Mouse (Mus musculus) megakaryocyte-erythroid progenitor cell, adult 5-6 weeks (primary cell): ENCODE data around the gene Runx1. TPM values are rescaled to one million over a fixed set of nuclear protein-coding genes. Genes with fewer than 3 reads are reported as not detected.

Experiments
- ATAC-seq: replicated peaks from 2 replicates; pipeline ENCODE4 v1.8.0; 2016; ENCODE audit warnings: mild to moderate bottlenecking, inconsistent platforms; ENCODE audit not compliant: severe bottlenecking, poor library complexity, low FRiP score, low TSS enrichment
- total RNA-seq, 2 experiments: library from RNA; stranded (forward) in 1 of 2; stranded (reverse) in 1 of 2; fragments of 200-1000, 215-1000 nt in 1 of 2; fragments of >200 nt in 1 of 2; fragmentation: Nextera tagmentation in 1 of 2; gene quantifications; 2 replicates each; pipeline ENCODE4 v1.2.3; 2014 to 2017

Runx1 gene
- total RNA-seq, 2 experiments from 2014 or later, result 16.4 to 84.1 TPM

DNA sequence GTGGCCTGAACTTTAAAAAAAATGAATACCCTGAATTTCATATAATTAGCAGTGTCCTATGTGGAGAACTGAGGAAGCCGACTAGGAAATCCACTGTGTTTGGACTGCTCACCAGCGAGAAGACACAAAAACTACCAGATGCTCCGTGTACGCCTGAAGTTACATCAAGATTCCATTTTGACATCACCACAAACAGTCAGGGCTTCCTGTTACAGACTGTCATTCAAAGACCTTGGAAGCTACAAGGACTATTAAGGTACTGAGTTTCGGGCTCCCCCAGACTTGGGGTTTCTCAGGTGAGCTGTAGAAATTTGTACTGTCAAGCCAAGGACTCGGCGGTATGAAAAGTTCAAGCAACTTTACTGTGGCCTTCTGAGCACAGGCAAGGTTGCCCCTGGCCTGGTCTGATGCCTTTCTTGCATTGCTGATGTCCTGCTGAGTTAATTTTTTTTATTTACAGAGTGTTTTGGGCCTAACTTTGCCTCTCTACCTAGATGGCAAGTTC lies 22.8 kb downstream of the Runx1 start:
- ATAC-seq, result no peak

DNA sequence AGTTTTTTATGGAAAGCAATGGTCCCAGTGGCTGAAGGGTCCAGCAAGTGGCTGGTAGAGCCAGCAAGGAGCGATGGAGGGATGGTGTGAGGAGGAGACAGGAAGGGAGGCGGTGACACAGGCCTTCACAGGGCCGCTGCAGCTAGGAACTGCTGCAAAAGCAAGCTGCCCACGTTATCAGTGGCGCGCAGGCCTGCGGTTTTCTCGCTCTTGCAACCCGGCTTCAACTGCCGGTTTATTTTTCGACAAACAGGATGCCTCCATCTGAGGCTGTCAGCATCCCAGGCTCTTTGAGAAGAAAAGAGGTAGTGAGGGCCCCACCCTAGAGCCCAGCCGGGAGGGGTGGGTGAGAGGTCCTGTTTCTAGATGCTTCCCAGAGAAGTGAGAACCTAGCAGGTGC lies 24.4 kb downstream of the Runx1 start:
- peak; percentile 90 for ATAC-seq

DNA sequence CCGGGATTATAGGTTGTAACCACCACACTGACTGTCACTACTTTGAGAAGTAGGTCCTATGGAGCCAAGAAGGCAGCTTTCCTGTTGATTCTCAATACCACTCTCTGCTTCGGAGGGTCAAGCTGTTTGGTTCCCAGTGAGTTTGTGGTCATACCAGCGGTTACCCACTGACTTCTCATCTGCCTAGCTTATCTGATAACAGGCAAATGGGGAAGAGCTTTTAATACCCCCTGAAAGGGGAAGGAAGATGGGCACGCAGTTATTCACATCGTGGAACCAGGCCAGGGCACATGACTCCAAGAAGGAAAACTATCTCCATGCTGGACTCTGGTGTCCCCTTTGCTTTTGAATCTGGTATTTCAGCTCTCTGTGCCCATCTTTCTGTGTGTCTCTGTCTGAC lies 25.1 kb downstream of the Runx1 start:
- ATAC-seq, result no peak

DNA sequence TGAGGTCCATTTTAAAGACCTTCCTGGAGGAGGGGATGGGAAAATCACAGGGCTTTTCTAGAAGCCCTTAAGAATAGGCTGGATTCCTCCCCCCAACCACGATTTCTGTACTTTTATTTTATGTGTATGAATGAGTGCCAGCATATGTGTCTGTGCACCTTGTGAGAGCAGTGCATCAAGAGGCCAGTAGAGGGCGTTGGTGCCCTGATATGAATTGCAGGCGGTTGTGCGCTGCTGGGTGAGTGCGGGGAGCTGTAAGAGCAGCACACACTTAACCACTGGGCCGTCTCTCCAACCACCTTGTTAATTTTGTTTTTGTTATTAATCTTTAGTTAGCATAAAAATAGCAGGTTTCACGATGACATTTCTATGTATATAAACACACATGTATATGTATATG lies 26.0 kb downstream of the Runx1 start:
- ATAC-seq, result no peak

DNA sequence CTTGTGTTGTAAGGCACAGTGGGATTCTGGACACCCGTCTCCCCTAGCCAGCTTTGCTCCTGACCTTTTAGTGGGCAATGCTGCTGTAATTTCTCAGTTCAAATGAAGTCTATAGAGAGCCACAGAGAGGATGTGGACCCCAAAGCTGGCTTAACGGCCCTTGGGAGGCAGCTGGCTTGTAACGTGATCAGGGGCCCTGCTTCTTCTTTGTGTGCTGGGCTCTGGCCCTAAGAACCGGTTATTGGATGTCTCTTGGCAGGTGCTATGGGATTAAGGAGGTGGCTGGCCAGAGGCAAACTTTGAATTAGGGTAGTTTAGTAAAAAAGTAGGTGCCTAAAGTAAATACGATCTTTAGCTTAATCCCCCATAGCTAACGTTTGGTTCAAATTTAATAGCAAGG lies 31.8 kb downstream of the Runx1 start:
- no peak for ATAC-seq

DNA sequence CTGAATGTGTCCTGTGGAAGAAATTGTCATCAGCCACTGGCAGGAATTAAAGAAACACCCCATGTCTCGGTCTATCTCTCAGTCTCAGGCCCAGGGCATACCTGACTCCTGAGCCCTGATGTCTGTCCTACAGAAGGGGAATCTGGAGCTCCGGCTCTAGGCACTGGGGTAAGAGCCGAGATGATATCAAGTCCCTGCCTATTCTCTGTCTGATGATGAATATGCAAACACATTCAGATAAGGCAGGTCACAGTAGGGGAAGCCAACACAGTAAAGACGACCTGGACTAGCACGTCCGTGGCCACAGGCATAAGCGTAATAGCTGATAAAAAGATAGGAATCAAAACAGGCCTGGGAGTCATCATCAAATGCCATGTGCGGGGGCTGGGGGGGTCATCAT lies 32.2 kb downstream of the Runx1 start:
- ATAC-seq, result peak; percentile 67

DNA sequence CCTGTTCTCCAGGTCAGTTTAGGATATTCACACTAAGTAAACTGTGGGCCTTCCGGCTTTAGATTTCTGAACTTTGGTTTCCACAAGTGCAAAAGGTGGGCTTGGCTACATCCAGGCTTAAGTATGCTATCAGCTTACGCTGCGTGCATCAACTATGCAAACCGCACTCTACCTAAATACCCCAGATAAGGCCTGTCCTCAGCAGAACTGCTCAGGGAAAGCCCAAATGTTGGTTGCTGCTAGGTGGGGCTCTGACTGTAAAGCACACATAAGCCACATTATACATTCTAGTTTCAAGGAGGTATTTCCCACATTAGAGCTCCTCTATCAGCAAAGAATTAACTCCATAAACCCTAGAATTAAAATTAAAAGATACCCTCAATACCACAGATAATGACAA lies 33.0 kb downstream of the Runx1 start:
- ATAC-seq, result peak; percentile 81

DNA sequence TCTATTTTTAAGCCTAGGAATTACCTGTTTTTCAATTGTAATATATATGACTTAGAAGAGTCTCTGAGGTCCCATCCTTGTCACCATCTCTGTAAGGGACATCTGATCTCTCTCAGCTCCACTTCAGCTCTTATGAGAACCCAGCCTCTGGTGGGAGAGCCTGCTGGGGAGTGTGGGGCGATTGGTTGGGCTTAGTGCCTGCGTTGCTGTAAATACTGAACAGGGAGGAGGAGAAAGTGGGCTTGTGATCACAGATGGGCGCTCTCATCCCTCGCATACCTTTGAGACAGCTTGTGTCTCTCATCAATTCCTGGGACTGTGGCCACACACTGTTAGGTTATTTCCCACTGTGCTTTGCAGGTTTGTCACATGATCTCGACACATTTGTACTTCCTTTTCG lies 35.3 kb downstream of the Runx1 start:
- ATAC-seq, result no peak

DNA sequence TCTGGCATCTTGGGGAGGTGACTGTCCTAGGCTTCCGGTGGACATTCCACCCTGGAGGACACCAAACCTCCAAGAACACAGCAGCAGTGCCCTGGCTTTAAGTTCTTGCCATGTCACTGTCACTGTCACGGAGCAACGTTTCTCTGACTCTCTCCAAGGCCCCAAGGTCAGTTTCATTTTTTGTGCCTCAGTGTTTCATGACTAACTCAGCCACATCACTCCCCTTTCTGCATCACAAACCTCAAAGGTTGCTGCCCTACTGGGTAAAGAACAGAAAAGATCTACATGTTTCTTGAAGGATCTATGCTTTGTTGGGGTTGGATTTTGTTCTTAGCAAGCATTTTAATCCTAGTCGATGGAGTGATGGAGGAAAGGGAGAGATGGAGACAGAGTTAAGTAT lies 36.1 kb downstream of the Runx1 start:
- no peak for ATAC-seq

GRCm38 (mm10) chr16:92788446-92788845 lies 37.5 kb downstream of the Runx1 start:
- ATAC-seq, result no peak

DNA sequence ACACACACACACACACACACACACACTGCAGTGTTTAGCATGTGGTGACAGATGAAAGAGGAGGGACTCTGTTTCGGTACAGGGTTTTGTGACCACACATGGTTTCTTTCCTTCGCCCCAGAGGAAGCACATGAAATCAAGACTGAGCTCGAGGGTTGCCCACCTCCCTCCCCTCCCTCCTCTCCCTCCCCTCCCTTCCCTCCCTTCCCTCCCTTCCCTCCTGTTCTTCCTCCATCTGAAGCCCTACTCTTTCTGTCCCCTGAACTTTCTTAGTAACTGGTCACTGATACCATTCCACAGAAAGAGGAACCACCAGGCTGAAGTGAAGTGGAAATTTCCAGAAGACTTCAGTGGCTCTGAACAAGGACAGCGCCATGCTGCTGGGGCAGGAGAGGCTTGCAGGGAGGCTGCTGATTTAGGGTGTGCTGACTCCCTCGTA lies 39.0 kb downstream of the Runx1 start:
- ATAC-seq, result no peak

DNA sequence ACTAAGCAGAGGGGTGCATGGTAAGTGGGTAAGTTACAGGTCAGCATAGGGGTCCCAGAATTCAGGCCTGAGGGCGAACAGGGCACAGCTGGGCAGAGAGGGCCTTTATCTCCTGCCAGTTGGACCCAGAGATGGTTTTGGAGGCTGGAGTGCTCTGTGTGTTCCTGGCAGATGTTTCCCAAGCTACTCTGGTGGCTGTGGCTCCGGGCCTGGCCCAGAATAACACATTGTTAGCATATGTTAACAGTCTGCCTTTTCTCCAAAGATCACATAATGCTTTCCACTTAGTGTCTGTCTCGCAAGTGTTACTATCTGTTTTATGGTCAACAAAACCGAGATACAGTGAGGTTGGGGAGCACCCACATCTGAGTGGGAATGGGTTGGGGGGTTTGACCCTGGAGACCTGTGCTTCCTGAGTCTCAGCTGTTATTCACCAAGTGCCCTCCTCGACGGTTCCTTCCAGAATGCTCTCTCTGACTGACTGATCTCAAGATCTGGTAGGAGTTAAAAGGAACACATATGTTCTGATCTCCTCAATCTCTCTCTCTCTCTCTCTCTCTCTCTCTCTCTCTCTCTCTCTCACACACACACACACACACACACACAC lies 39.6 kb downstream of the Runx1 start:
- peak; percentile 48 for ATAC-seq

DNA sequence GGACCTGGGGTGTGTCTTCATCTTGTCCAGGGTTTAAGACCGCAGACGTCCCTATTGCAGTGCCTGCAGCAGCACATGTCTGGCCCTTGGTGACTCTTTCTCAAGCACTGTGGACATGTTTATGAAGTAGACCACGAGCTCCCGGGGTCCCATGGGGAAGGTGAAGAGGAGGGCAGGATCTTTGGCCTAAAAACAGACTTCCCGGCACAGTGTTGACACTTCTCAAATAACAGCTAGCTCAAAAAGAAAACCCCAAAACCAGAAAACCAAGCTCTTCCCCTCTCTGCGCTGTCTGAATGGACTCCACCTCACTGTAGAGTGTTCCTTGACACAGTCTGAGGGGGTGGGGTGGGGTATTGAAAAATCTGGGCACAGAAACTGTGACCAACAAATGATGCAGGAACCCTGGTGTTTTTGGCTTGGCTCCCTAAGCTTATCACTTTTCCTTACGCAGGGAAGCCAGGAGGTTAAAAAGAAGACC lies 42.3 kb downstream of the Runx1 start:
- no peak for ATAC-seq

- peak; percentile 53; the same call in 1 of the 2 replicates for ATAC-seq
These were observed 43.5 kb downstream of the Runx1 start for GRCm38 (mm10) chr16:92782408-92782807.

DNA sequence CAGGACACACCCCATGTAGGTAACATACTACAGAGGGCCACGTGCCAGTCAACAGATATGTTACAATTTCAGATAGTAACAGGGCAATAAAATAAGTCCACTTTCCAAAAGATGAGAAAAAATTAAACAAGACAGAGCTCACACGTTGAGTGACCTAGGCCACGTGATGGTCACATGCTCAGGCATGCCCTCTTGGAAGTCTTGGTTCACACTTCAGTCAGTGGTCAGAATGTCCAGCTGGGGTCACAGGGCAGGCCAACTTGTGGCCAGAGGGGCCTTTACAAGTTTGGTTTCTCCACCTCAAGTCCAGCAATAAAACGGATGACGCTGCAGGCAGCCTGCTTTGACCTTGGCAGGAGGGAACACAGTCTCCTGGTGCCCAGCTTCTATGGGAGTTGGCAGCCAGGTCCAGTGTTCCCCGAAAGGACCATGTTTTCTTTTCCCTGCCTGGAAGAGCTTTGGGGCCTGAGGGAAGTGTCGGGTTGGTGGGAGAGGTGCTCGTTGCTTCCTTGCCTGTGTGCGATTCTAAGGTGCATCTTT lies 46.0 kb downstream of the Runx1 start:
- no peak for ATAC-seq

- ATAC-seq, result no peak
These were observed 46.8 kb downstream of the Runx1 start for GRCm38 (mm10) chr16:92779175-92779574.

DNA sequence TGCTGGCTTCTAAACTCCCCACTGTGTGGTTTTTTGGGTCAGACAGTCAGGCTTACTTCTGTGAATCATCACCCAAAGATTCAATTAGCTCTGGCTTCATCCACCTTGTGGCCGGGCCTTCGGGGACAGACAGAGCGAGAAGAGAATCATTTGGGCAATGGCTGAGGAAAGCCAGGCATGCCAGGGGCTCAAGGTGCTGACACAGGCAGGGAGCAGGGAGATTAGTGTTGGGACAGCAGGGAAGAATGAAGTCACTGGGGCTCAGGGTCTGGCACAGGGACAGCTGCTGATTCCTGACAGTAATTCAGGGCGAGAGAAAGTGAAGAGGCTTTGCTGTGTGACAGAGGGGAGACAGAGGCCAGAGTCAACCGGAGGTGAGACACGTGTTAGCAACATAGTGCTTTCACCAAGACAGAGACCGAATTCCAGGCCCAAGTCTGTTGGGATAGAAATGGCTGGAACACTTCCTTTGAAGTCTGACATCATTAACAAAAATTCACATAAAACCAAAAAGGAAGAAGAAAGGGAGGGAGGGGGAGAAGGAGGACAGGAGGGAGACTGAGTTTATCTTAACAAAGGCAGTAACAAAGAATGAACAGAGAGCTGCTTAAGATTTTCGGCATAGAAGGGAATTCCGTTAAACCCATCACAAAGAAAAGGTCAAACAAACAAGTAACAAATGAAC lies 47.7 kb downstream of the Runx1 start:
- ATAC-seq, result no peak

GRCm38 (mm10) chr16:92767862-92768261 lies 58.1 kb downstream of the Runx1 start:
- ATAC-seq, result no peak

- no peak for ATAC-seq
These were observed 58.5 kb downstream of the Runx1 start for GRCm38 (mm10) chr16:92767423-92767822.

DNA sequence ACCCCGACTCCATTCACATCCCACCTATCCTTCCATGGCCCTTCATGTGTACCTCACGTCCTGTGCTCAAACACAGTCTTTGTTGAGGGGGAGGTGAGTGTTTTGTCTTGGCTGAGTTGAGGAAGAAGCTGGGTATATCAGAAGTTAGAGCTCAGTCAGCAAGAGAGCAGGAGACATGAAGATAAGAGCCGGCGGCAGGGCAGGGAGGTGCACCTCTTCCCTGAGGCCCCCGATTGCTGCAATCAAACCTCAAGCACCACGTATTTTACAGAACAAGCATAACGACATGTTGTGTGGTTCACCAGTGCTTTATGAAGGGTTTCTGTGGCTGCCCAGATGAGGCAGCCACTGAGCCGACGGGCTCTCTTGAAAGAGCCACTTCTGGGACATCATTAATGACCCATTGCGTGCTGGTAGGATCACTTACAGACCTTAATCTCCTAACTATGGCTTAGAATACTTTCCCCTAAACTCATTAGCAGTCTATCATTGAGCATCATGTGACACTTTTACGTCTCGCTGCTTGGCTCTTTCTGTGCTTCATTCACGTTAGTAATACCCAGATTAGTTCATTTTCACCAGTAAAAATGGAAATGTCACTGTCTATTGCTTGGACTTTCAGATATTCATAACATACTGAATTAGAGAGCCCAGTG lies 61.1 kb downstream of the Runx1 start:
- ATAC-seq, result peak; percentile 93
